Mouse (Mus musculus): ENCODE results near the gene Hmg20b. TPM values are rescaled to one million over a fixed set of nuclear protein-coding genes. Genes with fewer than 3 reads are reported as not detected.

The Hmg20b gene
- total RNA-seq, 1 experiment from 2014 or later, result 102 TPM

DNA sequence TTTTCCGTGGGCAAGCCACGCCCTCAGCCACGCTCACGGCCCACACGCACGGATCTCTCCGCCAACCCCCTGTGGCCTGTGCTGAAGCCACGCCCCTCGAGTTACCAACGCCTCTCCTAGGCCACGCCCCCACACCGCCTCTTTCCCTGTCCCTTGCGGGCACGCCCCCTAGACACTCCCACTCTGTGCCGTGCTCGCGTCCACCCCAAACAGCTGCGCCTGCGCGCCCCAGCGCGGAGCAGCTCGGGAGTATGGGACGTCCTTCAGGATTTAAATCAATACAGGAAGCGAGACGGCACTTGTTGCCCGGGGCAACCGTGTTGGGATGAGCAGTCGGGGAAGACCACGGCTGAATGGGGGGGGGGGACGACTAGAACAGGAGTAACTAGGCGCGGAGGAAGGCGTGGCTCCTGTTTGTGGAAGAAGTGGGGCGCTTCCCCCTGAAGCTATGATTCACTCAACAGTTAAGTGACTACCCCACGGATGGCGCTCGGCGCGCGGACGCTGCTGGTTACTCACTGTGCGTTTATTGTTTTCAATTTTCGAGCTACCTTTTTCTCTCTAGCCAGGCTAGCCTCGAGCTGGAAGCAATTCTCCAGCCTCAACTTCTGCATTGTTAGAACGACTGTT, 28.4 kb upstream of the Hmg20b start:
- peak; percentile 100 for DNase-seq

DNA sequence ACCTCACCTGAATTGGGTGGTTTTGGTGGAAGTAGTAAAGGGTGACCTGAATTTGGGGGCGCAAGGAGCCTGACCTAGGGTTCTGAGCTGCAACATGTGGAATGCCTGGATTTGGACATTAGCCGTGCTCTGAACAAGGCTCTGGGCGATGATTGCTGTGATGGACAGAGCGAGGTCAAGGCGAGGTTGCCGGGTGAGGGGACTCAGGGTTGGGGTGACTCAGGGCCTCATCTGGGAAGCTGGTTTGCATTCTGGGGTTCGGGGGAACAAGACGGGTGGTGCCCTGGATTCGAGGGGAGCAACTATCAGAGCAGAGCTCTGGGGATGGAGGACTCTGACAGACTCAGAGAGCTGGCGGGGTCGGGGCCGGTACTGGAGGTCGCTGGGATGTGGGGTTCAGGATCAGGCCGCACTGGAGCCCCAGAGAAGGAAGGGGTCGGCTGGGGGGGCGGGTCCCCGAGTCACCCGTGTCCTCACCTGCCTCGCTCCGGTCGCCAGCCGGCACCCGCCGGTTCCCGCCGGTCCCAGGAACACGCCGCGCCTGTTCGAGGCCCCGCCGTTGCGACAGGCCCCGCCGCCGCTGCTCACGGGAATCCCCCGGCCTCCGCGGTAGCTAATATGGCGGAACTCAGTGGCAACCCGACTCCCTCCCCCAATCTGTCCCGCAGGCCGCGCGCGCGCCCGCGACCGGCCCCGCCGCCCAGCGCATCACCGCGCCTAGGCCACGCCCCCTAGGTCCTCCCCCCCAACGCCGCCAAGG, 27.7 kb upstream of the Hmg20b start, which contains the start of gene Fzr1:
Gene Fzr1 (minus strand): TSS at position 724 of the 760 bp plus-strand sequence.
- DNase-seq, result no peak

DNA sequence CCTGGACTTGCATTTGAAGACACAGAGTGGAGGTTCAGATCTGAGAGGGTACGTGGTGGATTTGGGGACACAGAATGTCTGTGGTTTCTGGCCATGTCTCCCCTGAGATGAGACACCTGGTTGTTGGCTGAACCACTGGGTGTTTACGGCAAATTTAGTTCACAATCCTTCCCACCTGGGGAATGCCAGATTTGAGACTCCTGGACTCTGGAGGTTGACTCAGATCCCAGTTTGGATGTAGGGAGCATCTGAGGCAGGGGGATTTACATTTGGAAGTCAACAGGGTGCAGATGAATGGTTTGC, 27.0 kb upstream of the Hmg20b start:
- DNase-seq, result no peak

DNA sequence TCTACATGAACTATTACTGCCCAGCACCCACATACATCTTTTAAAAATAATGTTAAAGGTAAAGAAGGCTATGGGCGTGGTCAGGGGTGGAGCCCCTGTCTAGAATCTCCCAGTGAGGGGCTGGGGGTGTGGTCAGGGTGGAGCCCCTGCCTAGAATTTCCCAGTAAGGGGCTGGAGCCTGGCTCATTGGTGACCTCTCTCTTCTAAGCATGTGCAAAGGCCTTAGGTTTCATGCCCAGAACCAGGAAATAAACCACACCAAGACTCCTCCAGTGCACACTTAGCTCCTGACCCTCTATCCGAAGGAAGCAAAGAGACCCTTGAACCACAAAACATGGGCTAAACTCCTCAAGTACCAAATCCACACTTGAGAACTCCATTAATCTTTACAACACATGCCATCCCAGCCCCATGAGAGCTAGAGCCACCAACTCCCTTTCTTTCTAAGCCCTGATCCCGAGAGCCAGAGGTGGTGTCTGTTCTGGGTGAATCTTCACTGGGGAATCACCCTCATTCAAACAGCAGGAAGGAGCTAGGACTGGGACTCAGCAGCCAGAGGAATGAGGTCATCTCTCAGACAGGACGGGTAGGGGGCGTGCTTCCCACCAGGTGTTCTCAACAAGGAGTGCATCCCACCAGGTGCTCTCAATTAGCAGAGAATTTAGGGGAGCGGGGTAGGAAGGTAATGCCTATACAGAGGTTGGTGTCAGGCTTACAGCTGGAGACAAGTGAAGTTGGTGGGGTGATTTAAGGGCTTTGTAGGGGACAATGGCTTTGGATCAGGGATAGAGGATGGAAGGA, 26.5 kb upstream of the Hmg20b start:
- no peak for DNase-seq

DNA sequence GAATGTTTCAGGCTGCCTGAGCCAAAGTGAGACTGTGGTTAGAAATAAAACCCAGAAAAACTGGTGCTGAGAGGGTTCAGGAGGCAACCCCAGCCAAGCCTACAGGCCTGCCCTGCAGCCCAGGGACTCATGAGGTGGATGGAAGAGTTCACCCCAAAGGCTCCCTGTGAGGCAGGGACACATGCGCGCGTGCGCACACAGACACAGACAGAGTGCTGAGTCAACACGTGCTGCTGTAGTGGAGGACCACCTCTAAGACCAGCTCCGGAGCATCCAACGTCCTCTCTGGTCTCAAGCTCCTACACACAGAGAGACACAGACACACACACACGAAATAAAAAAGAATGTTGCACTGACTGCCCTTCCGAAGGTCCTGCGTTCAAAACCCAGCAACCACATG, 25.0 kb upstream of the Hmg20b start:
- no peak for DNase-seq

DNA sequence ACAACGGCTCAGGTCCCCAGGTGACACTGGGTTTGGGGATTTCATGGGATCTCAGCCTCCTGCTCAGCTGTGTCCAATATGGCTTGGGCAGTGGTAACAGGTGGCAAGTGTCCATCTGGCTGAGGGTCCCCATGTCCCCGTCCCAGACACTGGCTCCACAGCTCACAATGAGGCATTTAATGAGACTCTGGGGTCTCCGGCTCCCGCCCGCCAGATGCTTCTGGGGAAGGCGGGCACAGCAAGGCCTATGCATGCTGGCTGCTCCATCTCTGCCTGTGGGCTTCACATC, 16.9 kb upstream of the Hmg20b start:
- no peak for DNase-seq

DNA sequence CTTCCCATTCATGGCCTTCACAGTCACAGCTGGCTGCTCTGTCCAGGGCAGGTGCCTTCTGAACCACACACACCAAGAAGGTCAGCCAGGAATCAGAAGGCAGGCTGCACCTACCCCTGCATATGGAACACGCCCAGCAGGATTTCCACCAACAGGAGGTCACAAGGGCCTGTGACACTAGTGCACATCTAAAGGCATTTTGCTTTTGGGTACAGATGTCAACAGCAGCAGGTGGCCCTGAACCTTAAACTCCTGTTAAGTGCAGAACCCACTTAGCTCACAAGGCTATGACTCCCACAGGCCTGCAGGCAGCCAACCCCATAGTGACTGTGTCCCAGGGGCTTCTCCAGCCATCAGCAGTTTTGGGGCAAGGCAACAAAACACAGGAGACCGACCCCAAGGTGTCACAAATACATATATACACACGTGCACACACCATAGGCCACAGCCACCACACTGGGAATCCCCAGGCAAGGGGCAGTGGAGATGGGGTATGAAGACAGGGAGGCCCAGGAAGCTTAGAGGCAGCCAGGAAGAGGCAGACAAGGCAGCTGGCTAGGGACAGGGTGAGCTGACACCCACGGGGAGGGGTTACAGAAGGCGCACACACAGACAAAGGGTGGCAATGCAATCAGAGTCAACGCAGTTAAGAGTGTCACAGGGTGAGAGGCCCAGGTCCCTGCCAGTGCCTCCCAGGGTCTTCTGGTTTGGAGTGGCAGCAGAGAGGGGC, 16.4 kb upstream of the Hmg20b start:
- no peak for DNase-seq

DNA sequence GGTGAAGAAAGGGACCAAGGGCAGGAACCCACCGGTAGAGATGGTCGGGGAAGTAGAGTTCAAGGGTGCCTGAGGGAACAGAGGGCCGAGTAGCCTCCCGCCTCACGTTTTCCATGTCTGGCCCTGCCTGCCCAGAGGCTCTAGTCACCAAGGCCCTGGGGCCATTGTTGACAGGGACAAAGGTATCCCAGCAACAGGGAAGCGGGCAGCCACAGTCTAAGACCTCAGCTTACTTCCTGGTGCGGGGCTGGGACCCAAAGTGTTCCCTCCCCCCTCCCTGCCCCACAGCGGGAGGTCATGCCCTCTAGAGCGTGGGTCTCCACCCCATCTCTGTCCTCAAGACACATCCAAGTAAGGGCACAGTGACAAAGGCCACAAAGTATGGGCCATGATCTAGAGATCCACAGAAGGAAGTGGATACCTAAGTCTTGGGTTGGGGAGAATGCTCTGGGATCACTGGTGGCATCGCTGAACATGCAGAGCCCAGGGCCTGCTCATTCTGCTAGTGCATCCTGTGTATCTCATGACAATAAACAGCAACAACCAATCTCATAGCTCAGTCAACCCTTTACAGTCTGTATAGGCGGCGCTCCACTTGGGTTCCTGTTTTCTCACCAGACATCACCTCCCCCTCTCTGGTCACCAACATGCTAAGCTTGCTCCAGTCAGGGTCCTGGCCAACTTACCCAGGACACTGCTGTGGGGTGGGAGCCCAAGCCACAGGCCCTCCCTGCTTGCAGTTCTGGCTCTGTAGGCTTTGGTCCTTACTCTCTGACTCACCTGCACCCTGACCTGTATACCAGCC, 15.6 kb upstream of the Hmg20b start, which contains the start of gene 4930404N11Rik:
Gene 4930404N11Rik (minus strand): TSS at position 145 of the 805 bp plus-strand sequence.
- DNase-seq, result no peak

DNA sequence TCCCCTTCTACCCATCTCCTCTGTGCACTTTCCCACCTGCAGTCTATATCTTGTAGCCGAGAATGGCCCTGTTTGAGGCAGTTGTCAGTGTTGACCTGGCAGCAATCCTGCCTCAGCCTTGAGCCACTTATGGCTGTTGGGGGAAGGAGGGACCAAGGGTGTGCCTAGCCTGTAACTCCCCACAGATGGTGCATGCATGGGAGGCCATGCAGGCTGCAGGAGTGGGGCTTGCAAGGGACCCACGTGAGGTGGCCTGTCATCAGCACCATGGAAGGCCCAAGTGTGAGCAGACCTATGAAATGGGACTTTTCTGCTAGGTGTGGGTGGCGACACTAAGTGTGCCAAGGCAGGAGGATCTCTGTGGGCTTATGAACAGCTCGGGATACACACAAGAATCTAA, 14.8 kb upstream of the Hmg20b start:
- no peak for DNase-seq

DNA sequence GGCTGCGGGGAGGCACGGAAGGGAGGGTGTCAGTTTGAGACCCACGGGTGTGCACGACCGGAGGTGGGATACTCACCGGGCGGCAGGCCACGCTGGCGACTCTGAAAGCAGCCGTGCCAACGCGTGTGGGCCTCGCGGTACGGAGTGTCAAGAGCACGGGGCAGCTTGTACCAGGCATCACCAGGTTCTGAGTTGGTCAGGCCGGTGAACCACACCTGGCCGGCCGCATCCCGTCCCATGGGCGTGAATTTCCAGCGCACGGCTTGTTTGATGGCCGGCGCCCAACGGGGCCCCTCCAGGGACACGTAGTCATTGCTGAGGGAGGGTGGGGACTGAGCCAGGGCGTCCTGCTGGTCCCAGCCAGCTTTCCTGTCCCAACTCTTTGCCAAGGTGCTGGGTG, 14.4 kb upstream of the Hmg20b start:
- peak; percentile 53 for DNase-seq

DNA sequence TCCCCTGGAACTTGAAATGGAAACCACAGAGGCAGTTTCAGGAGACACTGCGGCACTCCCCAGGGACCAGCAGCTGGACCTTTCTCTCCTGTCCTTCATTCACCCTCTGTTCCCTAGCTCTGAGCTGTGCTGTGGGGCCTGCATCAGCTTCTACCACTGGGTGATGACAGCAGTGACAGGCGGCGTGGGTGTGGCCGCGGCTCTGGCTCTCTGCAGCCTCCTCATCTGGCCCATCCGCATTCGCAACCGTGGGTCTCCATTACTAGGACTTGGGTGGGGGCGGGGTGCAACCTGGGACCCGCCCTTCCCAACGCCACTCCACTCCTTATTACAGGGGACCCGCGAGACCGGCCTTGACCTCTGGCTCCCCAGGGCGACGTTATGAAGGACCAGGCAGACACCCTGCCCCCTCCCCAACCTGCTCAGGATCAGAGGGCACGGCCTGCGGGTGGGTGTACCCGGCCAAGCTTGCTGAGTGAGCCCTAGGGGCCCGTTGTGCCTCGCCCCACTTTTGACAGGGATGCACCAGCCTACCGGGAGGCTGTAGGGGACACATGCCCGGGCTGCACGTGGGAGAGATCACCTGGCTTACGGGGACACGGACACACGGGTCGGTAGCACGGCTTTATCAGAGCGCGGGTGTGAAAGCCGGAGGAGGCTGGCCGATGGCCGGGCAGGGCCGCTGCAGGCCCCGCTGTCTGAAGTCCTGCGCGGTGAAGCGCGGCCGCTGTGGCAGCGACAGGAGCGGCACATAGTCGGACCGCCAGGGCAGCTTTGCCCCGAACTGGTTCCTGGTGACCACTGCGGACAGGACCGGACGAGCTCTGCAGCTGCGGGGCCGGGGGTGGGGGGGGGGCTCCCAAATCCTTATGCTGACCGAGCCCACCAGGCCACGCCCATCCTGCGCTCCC, 13.4 kb upstream of the Hmg20b start:
- DNase-seq, result no peak

DNA sequence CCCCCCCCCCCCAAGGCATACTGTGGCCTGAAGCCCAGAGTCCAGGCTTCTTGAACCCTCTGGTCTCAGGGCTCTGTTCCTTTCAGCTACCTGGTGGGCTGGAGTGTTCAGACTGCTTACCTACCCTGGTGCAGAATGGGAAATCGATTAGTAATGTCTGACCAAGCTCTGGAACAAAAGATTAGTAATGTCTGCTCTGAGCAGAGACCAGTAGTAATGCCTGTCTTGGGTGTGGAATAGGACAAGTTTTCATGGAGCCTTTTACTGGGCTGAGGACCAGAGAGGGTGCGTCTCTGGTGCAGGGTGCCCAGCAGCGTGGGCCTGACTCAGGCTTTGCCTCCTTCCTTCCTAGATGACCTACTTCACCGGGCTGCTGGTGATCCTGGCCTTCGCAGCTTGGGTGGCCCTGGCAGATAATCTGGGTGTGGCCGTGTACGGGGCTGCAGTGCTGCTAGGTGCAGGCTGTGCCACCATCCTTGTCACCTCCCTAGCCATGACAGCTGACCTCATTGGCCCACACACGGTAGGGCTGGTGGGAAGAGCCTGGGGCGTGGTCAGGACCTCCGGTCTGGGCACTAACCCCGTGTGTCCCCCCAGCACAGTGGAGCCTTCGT, 12.2 kb upstream of the Hmg20b start:
- no peak for DNase-seq

DNA sequence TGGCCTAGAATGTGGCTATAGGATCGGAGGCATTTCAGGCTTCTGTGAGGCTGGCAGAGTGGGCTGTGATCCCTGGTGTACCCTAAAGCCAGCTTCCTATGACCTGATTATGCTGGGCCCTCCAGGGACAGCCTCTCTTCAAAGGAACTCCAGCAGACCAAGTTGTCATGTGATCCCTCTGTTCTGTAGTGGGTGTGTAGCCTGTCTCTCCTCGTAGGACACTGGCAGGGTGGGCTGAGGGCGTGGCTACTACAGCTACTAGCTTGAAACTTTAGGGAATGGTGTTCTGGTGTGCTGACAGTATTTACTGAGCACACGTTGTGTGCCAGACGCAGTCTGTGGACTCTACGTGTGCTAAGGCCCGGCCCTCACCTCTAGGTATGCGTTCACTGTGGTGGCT, 10.4 kb upstream of the Hmg20b start:
- no peak for DNase-seq

DNA sequence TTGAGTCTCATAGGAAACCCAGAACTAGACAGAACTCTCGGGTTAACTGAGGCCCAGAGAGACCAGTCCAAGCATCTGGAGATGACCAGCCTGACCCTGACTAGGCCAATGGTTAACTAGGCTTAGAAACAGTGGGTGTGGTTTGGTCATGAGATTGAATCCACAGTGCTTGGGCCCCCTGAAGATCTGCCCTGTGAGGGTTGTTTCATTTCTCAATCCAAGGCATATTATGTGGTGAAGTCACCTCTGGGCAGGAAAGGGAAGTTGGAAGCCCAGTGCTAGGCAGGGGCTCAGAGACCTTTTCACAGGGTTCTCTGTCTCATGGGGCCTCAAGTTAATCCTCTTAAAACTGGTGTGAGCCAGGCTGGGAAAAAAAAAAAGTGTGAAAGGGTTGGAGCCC, 8.6 kb upstream of the Hmg20b start:
- no peak for DNase-seq

DNA sequence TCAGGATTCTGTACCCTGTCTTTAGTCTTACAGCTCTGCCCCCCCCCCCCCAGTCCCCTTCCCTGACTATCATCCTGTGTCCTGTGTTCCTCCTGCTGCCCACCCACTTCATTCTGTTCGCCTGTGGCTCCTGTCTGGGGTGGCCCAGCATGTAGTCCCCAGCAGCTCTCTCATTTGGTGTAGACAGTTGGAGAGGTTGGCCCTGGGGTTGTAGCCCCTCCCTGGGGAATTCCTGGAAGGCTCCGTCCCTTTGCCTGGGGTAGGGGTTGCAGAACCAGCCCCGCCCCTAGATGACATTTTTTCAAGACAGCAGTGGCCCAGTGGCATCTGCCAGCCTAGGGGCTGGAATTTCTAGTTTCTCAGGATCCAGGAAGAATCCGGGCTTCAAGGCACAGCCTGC, 7.9 kb upstream of the Hmg20b start:
- DNase-seq, result no peak

DNA sequence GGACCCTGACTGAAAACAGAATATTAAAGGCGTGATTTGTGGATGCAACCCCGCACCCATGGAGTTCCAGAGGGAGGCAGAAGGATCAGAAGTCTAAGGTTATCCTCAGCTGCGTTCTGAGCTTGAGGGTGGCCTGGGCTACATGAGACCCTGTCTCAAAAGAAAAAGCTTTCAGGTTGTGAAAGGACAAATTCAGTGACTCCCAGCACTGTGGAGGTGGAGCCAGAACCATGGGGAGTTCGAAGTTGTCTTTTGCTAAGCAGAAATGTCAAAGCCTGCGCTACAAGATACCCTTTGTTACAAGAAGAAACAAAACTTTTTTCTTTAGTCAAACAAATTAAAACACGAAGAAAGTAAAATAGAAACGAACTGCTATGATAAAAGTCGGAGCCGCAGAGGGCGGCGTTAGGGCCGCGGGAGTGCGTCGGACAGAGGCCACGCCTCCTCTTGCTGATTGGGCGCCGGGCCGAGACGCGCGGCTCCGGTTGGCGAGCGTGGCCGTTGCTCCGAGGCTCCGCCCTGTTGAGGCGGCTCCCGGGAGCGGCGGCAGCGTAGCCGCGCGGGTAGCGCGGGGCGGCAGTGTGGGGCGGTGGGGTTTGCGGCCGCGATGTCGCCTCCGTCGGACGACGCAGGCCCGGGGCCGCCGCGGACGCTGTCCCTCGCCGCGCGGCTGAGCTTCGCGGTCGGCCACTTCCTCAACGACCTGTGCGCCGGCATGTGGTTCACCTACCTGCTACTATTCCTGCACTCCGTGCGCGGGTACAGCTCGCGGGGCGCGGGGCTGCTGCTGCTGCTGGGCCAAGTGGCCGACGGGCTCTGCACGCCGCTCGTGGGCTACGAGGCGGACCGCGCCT, 6.9 kb upstream of the Hmg20b start, which contains the start of gene Mfsd12:
Gene Mfsd12 (plus strand): TSS at position 501 of the 854 bp plus-strand sequence.
- peak; percentile 95 for DNase-seq

DNA sequence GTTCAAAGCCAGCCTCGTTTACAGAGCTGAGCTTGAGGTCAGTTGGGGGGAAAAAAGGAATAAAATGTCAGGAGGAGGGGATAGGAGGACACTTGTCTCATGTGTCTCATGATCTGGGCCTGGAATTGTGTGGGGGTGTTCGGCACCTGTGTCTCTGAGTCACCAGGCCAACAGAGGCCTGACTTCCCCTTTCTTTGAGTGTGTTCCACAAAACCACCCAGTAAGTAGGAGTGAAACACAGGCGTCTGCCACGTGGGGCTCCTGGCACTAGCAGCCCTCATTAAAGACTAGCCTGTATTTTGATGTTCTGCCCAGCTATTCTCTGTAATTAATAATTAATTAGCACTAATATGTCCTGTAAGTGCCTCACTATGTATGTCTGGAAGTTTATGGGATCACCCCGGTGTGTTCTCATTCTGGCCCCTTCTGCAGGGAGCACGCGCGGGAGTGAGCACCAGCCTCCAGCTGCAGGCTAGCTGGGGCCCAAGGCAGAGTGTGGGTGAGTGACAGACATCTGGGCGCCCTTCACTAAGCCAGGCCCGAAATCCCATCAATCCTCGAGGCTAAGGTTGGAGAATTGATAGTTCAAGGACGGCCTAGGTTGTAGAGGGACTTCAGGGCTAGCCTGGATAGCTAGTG, 6.2 kb upstream of the Hmg20b start:
- DNase-seq, result no peak

DNA sequence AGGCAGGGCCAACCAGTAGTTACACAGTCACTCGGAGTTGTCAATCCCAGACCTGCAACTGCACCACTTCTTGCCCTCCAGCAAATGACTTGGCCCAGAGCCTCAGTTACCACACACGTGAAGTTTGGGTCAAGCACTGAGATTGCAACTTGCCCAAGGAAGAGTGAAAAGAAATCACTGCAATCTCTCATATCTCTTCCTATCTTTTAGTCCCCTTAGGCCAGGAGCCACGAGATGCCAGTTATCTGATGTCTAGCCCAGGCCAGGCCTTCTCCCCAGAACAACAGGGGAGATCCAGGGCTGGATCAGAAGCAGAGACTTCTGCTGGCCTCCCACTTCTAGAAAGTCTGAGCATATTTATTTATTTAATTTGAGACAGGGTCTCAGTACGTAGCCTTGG, 5.3 kb upstream of the Hmg20b start:
- DNase-seq, result no peak
